Mouse (Mus musculus): ENCODE measurements around the gene Gm17581. TPM values are rescaled to one million over a fixed set of nuclear protein-coding genes. Genes with fewer than 3 reads are reported as not detected.

The Gm17581 gene
- polyA plus RNA-seq, 1 experiment, result not detected

GRCm38 (mm10) chr2:155751014-155751786 lies 15.5 kb upstream of the Gm17581 start, which contains the start of gene Procr:
TSS of gene Procr (plus strand) at chr2:155751117.
- Histone ChIP-seq H3K27me3 (ENCODE audit: control insufficient read depth, insufficient read depth, low read length) (no peaks in the 10 kb centered on the region), H3K4me3 (replicated peaks; ENCODE audit: insufficient read depth, low read depth, low read length) (peak within 1 kb of the TSS; percentile 14), H3K27ac (ENCODE audit: insufficient read depth, low read length) (no peak within 1 kb of the TSS), H3K4me1 (ENCODE audit: control insufficient read depth, insufficient read depth, low read length) (no peaks in the 10 kb centered on the region)
- no peak for TF ChIP-seq POLR2A (IDR thresholded peaks at IDR 0.05; ENCODE audit: borderline replicate concordance, insufficient read depth, low read length)
- no peak for TF ChIP-seq CTCF (IDR thresholded peaks at IDR 0.05; ENCODE audit: borderline replicate concordance, insufficient read depth, low read depth, low read length)
- DNase-seq, result no peak
- WGBS, result 8% methylated on average over 25 of the region's 25 CpGs

GRCm38 (mm10) chr2:155749394-155749793 lies 13.7 kb upstream of the Gm17581 start:
- WGBS, result 89% methylated on average over 4 of the region's 4 CpGs
- Histone ChIP-seq H3K4me1 (ENCODE audit: control insufficient read depth, insufficient read depth, low read length) (no peaks in the 10 kb centered on the region), H3K4me3 (replicated peaks; ENCODE audit: insufficient read depth, low read depth, low read length) (no peak overlapping the region), H3K27me3 (ENCODE audit: control insufficient read depth, insufficient read depth, low read length) (no peaks in the 10 kb centered on the region), H3K27ac (ENCODE audit: insufficient read depth, low read length) (no peak overlapping the region)
- TF ChIP-seq POLR2A (IDR thresholded peaks at IDR 0.05; ENCODE audit: borderline replicate concordance, insufficient read depth, low read length), result no peak
- TF ChIP-seq CTCF (IDR thresholded peaks at IDR 0.05; ENCODE audit: borderline replicate concordance, insufficient read depth, low read depth, low read length), result no peak
- no peak for DNase-seq

- 68% methylated on average over 3 of the region's 3 CpGs for WGBS
- H3K4me3 ChIP-seq (replicated peaks; ENCODE audit: insufficient read depth, low read depth, low read length), result no peak overlapping the region
- DNase-seq, result no peak
- TF ChIP-seq CTCF (IDR thresholded peaks at IDR 0.05; ENCODE audit: borderline replicate concordance, insufficient read depth, low read depth, low read length), result no peak
- no peak for TF ChIP-seq POLR2A (IDR thresholded peaks at IDR 0.05; ENCODE audit: borderline replicate concordance, insufficient read depth, low read length)
- H3K4me1 ChIP-seq (ENCODE audit: control insufficient read depth, insufficient read depth, low read length), result no peaks in the 10 kb centered on the region
- no peak overlapping the region for H3K27ac ChIP-seq (ENCODE audit: insufficient read depth, low read length)
- no peaks in the 10 kb centered on the region; the same call in 1 of the 2 replicates for H3K27me3 ChIP-seq (ENCODE audit: control insufficient read depth, insufficient read depth, low read length)
These were observed 9.8 kb upstream of the Gm17581 start for GRCm38 (mm10) chr2:155745487-155745886.

- no peak overlapping the region for H3K4me3 ChIP-seq (replicated peaks; ENCODE audit: insufficient read depth, low read depth, low read length)
- H3K27me3 ChIP-seq (ENCODE audit: control insufficient read depth, insufficient read depth, low read length), result no peaks in the 10 kb centered on the region; the same call in 1 of the 2 replicates
- H3K4me1 ChIP-seq (ENCODE audit: control insufficient read depth, insufficient read depth, low read length), result no peaks in the 10 kb centered on the region
- TF ChIP-seq CTCF (IDR thresholded peaks at IDR 0.05; ENCODE audit: borderline replicate concordance, insufficient read depth, low read depth, low read length) (no peak), POLR2A (IDR thresholded peaks at IDR 0.05; ENCODE audit: borderline replicate concordance, insufficient read depth, low read length) (no peak)
- 91% methylated on average over 9 of the region's 9 CpGs for WGBS
- no peak overlapping the region for H3K27ac ChIP-seq (ENCODE audit: insufficient read depth, low read length)
- no peak for DNase-seq
These were observed 7.7 kb upstream of the Gm17581 start for GRCm38 (mm10) chr2:155743351-155743750.

DNA sequence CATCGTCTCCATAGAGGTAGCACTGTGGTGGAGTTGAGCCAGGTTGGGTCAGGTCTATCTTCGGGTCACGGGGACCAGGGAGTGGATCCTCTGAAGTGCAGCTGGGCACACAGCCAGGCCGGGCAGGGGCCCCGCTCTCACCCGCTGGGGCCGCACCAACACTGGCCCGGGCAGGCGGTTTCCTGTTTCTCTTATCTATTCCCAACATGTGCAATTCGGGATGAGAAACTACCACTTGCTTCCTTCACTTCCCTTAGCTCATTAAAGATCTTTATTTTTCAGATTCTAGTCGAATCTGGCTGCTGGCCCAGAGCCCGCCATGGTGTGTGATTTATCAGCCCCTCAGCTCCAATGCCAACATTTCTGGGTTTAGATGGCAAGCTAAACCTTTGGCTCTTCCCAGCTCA lies 7.3 kb upstream of the Gm17581 start:
- no peak for TF ChIP-seq POLR2A (IDR thresholded peaks at IDR 0.05; ENCODE audit: borderline replicate concordance, insufficient read depth, low read length)
- TF ChIP-seq CTCF (IDR thresholded peaks at IDR 0.05; ENCODE audit: borderline replicate concordance, insufficient read depth, low read depth, low read length), result no peak
- WGBS, result 47% methylated on average over 12 of the region's 12 CpGs
- Histone ChIP-seq H3K27ac (ENCODE audit: insufficient read depth, low read length) (no peak overlapping the region), H3K4me3 (replicated peaks; ENCODE audit: insufficient read depth, low read depth, low read length) (no peak overlapping the region), H3K4me1 (ENCODE audit: control insufficient read depth, insufficient read depth, low read length) (no peaks in the 10 kb centered on the region), H3K27me3 (ENCODE audit: control insufficient read depth, insufficient read depth, low read length) (no peaks in the 10 kb centered on the region; the same call in 1 of the 2 replicates)
- DNase-seq, result no peak

DNA sequence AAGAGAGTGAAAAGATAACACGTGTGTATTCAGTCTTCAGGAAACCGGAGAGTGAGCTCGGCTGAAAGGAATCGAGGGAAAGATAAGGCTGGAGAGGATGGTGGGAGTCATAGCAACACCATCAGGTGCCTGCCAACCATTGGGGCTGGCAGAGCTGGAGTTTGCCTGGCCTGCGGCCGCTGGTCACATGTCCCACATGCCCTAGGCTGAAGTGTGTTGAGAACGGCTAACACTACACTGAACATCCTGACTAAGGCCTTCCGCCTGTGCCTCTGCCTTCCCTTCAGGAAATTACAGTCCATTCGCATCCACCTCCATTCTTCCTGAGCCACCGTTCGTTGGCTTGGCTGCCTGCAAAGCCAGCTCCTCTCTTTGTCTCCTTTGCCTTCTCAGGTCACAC lies 6.5 kb upstream of the Gm17581 start:
- H3K4me3 ChIP-seq (replicated peaks; ENCODE audit: insufficient read depth, low read depth, low read length), result no peak overlapping the region
- no peaks in the 10 kb centered on the region; the same call in 1 of the 2 replicates for H3K27me3 ChIP-seq (ENCODE audit: control insufficient read depth, insufficient read depth, low read length)
- H3K27ac ChIP-seq (ENCODE audit: insufficient read depth, low read length), result no peak overlapping the region
- TF ChIP-seq POLR2A (IDR thresholded peaks at IDR 0.05; ENCODE audit: borderline replicate concordance, insufficient read depth, low read length) (no peak), CTCF (IDR thresholded peaks at IDR 0.05; ENCODE audit: borderline replicate concordance, insufficient read depth, low read depth, low read length) (no peak)
- H3K4me1 ChIP-seq (ENCODE audit: control insufficient read depth, insufficient read depth, low read length), result no peaks in the 10 kb centered on the region
- no peak for DNase-seq
- WGBS, result 59% methylated on average over 11 of the region's 11 CpGs

- no peaks in the 10 kb centered on the region for H3K4me1 ChIP-seq (ENCODE audit: control insufficient read depth, insufficient read depth, low read length)
- no peak for TF ChIP-seq CTCF (IDR thresholded peaks at IDR 0.05; ENCODE audit: borderline replicate concordance, insufficient read depth, low read depth, low read length)
- no peak for TF ChIP-seq POLR2A (IDR thresholded peaks at IDR 0.05; ENCODE audit: borderline replicate concordance, insufficient read depth, low read length)
- H3K27ac ChIP-seq (ENCODE audit: insufficient read depth, low read length), result no peak overlapping the region
- 68% methylated on average over 9 of the region's 9 CpGs for WGBS
- no peaks in the 10 kb centered on the region for H3K27me3 ChIP-seq (ENCODE audit: control insufficient read depth, insufficient read depth, low read length)
- no peak overlapping the region for H3K4me3 ChIP-seq (replicated peaks; ENCODE audit: insufficient read depth, low read depth, low read length)
- no peak for DNase-seq
These were observed 2.1 kb upstream of the Gm17581 start for GRCm38 (mm10) chr2:155737803-155738202.

DNA sequence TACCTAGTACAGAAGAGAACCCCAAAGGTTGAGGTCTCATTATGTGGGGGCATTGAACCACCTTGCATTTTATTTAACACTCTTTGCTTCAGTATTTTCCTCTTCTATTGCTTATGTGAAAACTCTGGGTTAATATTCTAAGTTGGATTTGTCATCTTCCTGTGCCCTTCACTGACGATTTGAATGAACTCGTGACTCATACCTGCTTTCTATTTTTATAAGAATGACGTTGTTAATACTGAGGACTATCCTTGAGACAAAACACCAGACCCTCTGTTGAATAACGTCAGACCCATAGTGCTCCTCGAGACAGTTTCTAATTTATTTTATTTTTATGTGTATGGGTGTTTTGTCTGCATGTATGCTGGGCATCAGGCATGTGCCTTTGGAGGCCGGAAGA lies 1.3 kb upstream of the Gm17581 start:
- Histone ChIP-seq H3K27ac (ENCODE audit: insufficient read depth, low read length) (no peak overlapping the region), H3K27me3 (ENCODE audit: control insufficient read depth, insufficient read depth, low read length) (no peaks in the 10 kb centered on the region), H3K4me1 (ENCODE audit: control insufficient read depth, insufficient read depth, low read length) (no peaks in the 10 kb centered on the region), H3K4me3 (replicated peaks; ENCODE audit: insufficient read depth, low read depth, low read length) (no peak overlapping the region)
- no peak for DNase-seq
- TF ChIP-seq POLR2A (IDR thresholded peaks at IDR 0.05; ENCODE audit: borderline replicate concordance, insufficient read depth, low read length) (no peak), CTCF (IDR thresholded peaks at IDR 0.05; ENCODE audit: borderline replicate concordance, insufficient read depth, low read depth, low read length) (no peak)
- WGBS, result 82% methylated on average over 6 of the region's 6 CpGs

Data from cerebellum, adult 2 months (tissue).